Mouse (Mus musculus) gastrocnemius, postnatal 25 days (tissue): ENCODE results near the gene 1700056E22Rik. TPM values are rescaled to one million over a fixed set of nuclear protein-coding genes. Genes with fewer than 3 reads are reported as not detected.

Experiments used
- DNase-seq: peaks from one replicate; pipeline ENCODE4 v3.0.0; 2022
- total RNA-seq, 2 experiments: library from RNA; stranded (reverse); gene quantifications; 1 replicate in 1 of 2; 2 replicates in 1 of 2; pipeline ENCODE4 v1.2.3; 2021

The 1700056E22Rik gene
- total RNA-seq, 2 experiments from 2014 or later = 0.96 to 1.3 TPM

DNA sequence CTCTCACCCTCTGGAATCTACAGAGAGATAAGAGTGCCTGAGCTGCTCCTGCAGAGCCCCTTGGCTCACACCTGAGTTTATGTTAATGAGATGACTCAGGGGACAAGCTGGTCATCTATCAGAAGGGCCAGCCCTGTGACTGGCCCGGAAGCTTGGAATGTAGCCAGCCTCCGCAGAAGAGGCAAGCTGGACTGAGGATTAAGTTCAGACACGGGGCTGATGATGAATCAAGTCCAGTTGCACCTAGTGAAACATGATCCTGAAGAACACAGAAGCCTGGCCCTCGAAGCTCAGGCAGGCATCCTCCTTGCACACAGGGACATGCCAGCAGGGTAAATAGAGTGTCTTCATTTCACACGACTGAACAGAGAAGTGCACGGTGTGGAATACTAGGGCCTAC, 17.7 kb upstream of the 1700056E22Rik start:
- peak; percentile 82 for DNase-seq

DNA sequence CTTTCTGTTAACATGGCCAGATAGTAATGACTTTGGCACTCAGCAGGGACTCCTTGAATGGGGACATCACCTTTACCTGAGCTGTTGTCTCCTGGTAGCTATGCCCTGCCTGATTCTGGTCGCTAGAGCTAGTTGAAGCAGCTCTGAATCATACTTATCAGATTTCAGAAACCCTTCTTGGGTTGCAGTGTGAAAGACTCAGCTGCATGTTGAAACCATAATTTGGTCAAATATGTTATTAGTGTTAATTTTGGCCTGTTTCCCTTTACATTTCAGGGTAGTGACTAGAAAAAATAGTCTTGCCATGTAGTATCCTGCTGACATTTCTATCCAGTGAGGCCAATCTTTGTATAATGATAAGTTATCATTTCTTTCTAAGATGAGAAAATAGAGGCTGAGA, 17.2 kb upstream of the 1700056E22Rik start:
- DNase-seq = no peak

- no peak for DNase-seq
Measured at GRCm38 (mm10) chr1:184048675-184049418, 14.7 kb upstream of the 1700056E22Rik start.

DNA sequence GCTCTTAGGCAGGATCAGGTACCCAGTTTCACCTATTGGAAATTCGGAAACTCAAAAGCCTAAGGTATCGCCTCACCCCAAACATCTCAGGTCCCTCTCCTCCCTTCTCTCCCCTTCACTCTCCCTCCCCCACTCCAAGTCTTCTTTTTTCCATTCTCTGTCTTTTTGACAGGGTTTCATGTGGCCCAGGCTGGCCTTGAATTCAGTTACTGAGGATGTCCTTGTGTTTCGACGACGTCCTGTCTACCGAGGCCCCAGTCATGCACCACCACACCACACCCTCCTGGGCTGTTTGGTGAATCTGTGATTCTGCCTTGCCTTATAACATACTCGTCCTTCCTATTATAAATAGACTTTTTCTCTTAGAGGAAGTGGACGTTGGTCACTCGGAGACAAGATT, 13.7 kb upstream of the 1700056E22Rik start:
- no peak for DNase-seq

GRCm38 (mm10) chr1:184046070-184046677, 12.1 kb upstream of the 1700056E22Rik start:
- DNase-seq = no peak

DNA sequence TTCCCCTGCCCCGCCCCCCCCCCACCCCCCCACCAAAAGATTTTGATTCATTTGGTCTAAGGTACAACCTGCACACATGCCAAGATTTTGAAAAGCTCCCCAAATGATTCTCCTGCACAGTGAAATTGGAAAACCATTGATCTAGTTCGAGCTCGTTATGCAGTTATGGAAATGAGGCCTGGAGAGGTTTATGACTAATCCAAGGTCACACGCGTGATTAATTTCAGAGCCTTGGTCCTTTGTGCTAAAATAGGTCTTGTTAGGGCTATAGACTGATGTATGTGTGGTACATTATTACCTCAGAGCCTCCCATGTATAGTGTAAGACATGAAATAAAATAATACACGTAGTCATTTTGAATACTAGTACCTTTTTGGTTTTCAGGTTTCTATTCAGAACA, 9.3 kb upstream of the 1700056E22Rik start:
- DNase-seq = no peak

- DNase-seq = no peak
Measured at GRCm38 (mm10) chr1:184042745-184043144, 8.6 kb upstream of the 1700056E22Rik start.

- DNase-seq = peak; percentile 67
Measured at GRCm38 (mm10) chr1:184041778-184042573, 7.9 kb upstream of the 1700056E22Rik start.

- DNase-seq = no peak
Measured at GRCm38 (mm10) chr1:184040906-184041305, 6.8 kb upstream of the 1700056E22Rik start.

DNA sequence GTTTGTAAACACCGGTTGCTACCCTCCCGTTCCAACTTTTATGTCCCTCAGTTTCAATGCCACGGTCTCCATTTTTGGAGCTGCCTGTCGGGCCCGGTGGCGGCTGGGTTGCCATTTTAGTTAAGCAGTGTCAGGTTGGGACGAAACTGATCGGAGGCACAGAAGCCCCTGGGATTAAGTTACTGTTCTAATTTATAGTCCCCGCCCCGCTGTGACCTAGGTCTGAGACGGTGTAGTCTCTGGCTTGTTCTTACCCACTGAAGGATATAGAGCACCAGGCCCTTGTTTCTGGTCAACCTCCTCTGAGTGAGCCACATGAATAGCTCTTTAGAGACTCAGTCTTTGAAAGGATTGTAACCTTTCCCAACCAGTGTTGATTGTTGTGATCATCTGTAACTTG, 6.1 kb upstream of the 1700056E22Rik start:
- peak; percentile 72 for DNase-seq

DNA sequence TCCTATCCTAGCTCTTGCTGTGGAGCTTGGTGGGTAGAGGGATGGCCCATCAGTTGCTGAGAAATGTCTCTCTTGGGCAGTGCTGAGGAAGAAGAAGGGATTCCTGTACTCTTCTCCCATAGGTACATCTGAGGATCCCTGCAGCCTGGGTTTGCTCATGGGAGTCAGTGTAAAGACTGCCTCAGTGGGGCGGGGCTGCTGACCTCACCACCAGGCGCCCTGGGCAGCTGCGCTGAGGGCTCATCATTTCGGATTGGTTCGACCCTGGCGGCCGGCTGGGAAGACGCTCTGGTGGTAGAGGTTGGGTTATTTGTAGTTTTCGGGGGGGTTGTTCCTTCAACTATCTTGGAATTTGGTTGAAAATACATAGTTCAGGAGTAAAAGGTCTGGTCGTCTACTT, 5.2 kb upstream of the 1700056E22Rik start:
- DNase-seq = peak; percentile 31

GRCm38 (mm10) chr1:184037802-184038201, 3.7 kb upstream of the 1700056E22Rik start:
- DNase-seq = no peak

- DNase-seq = no peak
Measured at GRCm38 (mm10) chr1:184035346-184035903, 1.3 kb upstream of the 1700056E22Rik start.

GRCm38 (mm10) chr1:184034741-184035181, 660 bp upstream of the 1700056E22Rik start:
- no peak for DNase-seq

DNA sequence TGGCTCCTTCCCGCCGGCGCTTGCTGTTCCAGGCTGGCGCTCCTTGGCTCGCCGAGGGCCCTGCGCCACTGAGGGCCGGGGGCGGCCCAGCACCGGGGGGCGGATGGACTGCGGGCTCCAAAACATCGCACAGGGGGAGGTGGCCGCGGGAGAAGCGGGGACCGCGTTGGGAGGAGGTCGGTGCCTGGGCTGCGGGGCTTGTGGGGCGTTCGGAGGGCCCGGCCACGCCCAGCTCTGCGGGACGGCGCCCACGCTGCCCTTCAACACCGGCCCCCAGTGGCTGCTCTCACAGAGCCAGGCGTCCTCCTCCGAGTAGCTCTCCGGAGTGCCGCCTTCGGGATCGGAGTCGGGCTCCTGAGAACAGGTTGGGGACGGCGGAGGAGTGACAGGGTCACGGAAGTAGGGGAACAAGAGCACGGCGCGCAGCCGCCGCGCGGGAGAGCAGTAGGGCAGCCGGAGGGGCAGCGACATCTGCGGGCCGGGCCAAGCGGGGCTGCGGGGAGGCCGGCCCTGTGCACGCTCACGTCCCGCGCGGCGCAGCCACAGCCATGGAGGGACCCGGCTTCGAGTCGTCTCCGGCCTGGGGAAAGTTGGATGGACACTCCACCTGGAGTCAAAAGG, 601 bp downstream of the 1700056E22Rik start:
- peak; percentile 72 for DNase-seq

DNA sequence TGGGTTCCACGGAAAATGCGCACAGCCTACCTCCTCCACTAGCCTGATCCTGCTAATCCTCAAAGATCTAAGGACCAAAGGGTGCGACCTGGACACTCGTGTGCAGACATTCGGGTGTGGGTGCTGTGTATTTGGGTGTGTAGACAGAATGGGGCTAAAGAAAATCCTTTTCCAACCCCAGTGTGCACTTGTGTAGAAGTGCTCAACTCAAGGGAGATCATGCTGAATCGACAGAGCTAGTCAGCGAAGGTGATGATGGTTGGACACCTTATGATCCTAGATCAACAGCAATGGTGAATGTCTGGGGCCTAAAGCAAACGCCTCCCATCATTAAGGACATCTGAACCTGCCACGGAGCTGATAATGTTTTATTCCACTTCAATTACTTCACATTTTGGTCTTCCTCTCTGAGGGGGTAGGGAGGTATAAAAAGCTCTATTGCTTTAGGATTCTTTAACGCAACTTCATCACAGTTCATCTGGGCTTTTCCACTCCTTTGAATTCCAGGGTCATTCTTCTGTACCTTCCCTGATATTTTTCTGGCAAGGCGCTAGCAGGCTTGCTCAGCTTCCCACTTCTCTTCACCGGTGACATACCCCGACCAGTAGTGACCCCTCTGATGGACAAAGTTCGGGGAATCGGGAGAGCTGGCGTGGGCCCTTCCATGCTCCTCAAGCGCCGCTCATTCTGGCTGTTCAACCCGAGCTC, 1.3 kb downstream of the 1700056E22Rik start:
- DNase-seq = no peak

- DNase-seq = no peak
Measured at GRCm38 (mm10) chr1:184030070-184030802, 3.9 kb downstream of the 1700056E22Rik start.

DNA sequence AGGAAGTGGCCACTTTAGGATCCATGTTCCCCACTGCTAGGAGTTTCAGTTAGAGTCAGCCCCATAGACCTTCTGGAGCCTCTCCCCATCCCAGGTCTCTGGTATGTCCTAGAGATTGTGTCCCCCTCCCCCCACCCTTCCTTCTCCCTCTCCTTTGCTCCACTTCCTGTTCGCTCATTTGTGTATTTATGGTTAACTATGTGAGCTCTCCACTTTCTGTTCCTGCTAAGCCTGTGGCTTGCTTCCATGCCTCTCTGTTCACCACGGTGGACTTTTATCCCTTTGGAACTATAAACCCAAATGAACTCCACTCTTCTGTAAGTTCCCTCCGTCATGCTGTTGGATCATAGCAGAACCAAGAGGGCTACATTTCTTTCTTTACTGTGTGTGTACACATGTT, 7.1 kb downstream of the 1700056E22Rik start:
- no peak for DNase-seq

GRCm38 (mm10) chr1:184025079-184025478, 9.0 kb downstream of the 1700056E22Rik start:
- no peak for DNase-seq

GRCm38 (mm10) chr1:184024631-184025030, 9.5 kb downstream of the 1700056E22Rik start:
- DNase-seq = no peak

GRCm38 (mm10) chr1:184023971-184024370, 10.1 kb downstream of the 1700056E22Rik start:
- no peak for DNase-seq
